Mouse (Mus musculus) midbrain, embryonic 14.5 days (tissue): ENCODE results near the gene Rgs13. TPM values are rescaled to one million over a fixed set of nuclear protein-coding genes. Genes with fewer than 3 reads are reported as not detected.

Experiments used
- ATAC-seq: fragments of 200-750 bp; cut with Nextera tagmentation; 2 replicates; pipeline ENCODE4 v1.8.0; 2017; ENCODE audit warnings: moderate number of reproducible peaks, moderate library complexity; ENCODE audit not compliant: low FRiP score, low TSS enrichment
- DNase-seq: peaks from one replicate; pipeline ENCODE4 v3.0.0-alpha.2; 2015
- H3K27ac ChIP-seq: fragments of 300-500 bp; sonication (generic); replicated peaks from 2 replicates; pipeline ENCODE4 v1.5.1; 2014; ENCODE audit warnings: mild to moderate bottlenecking, low read depth, low read length, moderate library complexity
- H3K27me3 ChIP-seq: fragments of 300-500 bp; sonication (generic); 2 replicates; pipeline ENCODE4 v1.6.1; 2014; ENCODE audit warnings: low read length, control low read depth, mixed read lengths; ENCODE audit not compliant: control insufficient read depth, insufficient read depth
- H3K36me3 ChIP-seq: fragments of 300-500 bp; sonication (generic); 2 replicates; pipeline ENCODE4 v1.6.1; 2014; ENCODE audit warnings: low read length, control low read depth; ENCODE audit not compliant: control insufficient read depth, insufficient read depth
- H3K4me1 ChIP-seq: fragments of 300-500 bp; sonication (generic); 2 replicates; pipeline ENCODE4 v1.6.1; 2014; ENCODE audit warnings: mild to moderate bottlenecking, antibody characterized with exemption, low read length, control low read depth; ENCODE audit not compliant: control insufficient read depth, insufficient read depth
- H3K4me2 ChIP-seq: fragments of 300-500 bp; sonication (generic); 2 replicates; pipeline ENCODE4 v1.6.1; 2014; ENCODE audit warnings: mild to moderate bottlenecking, low read length, moderate library complexity
- H3K4me3 ChIP-seq: fragments of 300-500 bp; sonication (generic); replicated peaks from 2 replicates; pipeline ENCODE4 v1.5.1; 2014; ENCODE audit warnings: low read depth, low read length
- H3K9ac ChIP-seq: fragments of 300-500 bp; sonication (generic); replicated peaks from 2 replicates; pipeline ENCODE4 v1.6.1; 2014; ENCODE audit warnings: mild to moderate bottlenecking, low read length, moderate library complexity
- H3K9me3 ChIP-seq: fragments of 300-500 bp; sonication (generic); 2 replicates; pipeline ENCODE4 v1.6.1; 2016; ENCODE audit warnings: low read length, control low read depth, mixed read lengths; ENCODE audit not compliant: control insufficient read depth
- WGBS: fragments of 180-500 bp; shearing (Covaris S2); extraction: QIAGEN DNeasy Blood & Tissue Kit; methylation state at CpG from one replicate; pipeline ENCODE4 v1.1.7; 2014; 5-methylcytosine and 5-hydroxymethylcytosine counted together
- polyA plus RNA-seq: library from polyadenylated mRNA; unstranded; fragments of >200 nt; fragmentation: Nextera tagmentation; extraction: Ambion mirVana; gene quantifications from 2 replicates; pipeline ENCODE4 v1.2.1, GENCODE M21; 2014

Gene Rgs13
- polyA plus RNA-seq = 1.4 and 1.6 TPM in 2 replicates

DNA sequence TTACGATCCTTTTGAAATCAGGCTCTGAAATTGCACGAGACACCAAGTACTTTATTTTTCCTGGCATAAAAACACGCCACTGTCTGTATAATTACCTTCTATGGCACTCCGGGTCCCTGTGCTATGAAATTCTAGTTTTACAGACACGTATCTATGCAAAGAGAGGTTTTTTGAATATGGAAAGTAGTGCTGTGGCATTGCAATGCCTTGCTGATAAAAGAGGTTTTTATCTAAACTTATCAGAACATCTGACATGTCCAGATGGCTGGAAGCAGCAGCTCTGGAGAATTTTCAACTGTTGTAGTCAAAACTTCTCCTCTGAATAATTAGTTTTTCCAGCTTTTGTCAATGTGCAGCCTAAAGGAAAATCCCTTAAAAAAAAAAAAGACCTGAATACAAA, at the start of gene Rgs13:
Gene Rgs13, minus strand, starts transcription at position 207 of the 400 bp plus-strand sequence.
- peak; percentile 28 for DNase-seq
- no peaks in the 10 kb centered on the region for H3K4me1 ChIP-seq
- no peaks in the 10 kb centered on the region for H3K9me3 ChIP-seq
- no peak within 1 kb of the TSS for H3K27ac ChIP-seq
- H3K9ac ChIP-seq = no peak within 1 kb of the TSS
- WGBS = 20% methylated on average over 5 of the region's 5 CpGs
- H3K4me2 ChIP-seq = no peak within 1 kb of the TSS
- no peaks in the 10 kb centered on the region for H3K27me3 ChIP-seq
- ATAC-seq = no peak
- H3K4me3 ChIP-seq = no peak within 1 kb of the TSS
- no peaks in the 10 kb centered on the region for H3K36me3 ChIP-seq

DNA sequence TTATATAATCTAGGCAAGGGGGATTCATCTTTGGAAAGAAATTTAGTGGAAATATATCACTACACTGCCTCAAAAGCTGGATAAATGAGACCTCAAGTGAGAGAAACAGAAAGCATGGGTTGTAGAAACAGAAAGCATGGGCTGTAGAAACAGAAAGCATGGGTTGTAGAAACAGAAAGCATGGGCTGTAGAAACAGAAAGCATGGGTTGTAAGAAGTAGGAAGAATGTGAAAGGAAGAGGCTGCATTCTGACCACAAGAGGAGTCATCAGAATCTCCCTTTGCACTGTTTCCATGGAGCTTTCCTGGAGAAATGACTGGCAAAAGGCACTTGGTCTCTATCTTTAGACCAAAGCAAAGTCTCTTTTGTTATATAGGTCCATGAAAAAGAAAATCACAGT, 38.1 kb upstream of the Rgs13 start:
- no peaks in the 10 kb centered on the region for H3K27me3 ChIP-seq
- no peak overlapping the region for H3K4me3 ChIP-seq
- H3K9me3 ChIP-seq = no peaks in the 10 kb centered on the region
- no peak overlapping the region for H3K4me2 ChIP-seq
- ATAC-seq (no peak), DNase-seq (no peak)
- no peak overlapping the region for H3K9ac ChIP-seq
- no peaks in the 10 kb centered on the region for H3K4me1 ChIP-seq
- no peak overlapping the region for H3K27ac ChIP-seq
- no peaks in the 10 kb centered on the region for H3K36me3 ChIP-seq

DNA sequence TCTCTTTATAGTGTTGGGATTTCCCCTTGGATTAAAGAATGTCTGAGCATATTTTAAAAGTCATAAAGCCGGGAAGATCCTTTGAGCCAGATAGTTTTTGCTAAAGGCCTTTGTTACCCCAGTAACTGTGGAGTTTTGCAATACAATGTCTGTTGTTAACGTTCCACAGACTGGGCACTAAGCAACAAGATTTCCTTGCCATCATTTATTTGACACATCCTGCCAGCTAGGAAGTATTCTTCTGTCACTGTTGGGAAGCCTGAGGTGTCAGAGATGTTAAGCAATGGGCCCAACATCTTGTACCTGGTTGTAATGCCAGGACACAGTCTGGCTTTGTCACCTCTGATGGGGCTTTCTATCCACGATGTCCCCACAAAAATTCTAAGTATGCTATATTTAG, 33.7 kb upstream of the Rgs13 start:
- WGBS = 48% methylated on average over 3 of the region's 3 CpGs
- no peak overlapping the region for H3K27ac ChIP-seq
- DNase-seq (no peak), ATAC-seq (no peak)
- no peak overlapping the region for H3K4me2 ChIP-seq
- no peaks in the 10 kb centered on the region for H3K36me3 ChIP-seq
- H3K9ac ChIP-seq = no peak overlapping the region
- H3K27me3 ChIP-seq = no peaks in the 10 kb centered on the region
- no peaks in the 10 kb centered on the region for H3K4me1 ChIP-seq
- no peak overlapping the region for H3K4me3 ChIP-seq
- no peaks in the 10 kb centered on the region for H3K9me3 ChIP-seq

DNA sequence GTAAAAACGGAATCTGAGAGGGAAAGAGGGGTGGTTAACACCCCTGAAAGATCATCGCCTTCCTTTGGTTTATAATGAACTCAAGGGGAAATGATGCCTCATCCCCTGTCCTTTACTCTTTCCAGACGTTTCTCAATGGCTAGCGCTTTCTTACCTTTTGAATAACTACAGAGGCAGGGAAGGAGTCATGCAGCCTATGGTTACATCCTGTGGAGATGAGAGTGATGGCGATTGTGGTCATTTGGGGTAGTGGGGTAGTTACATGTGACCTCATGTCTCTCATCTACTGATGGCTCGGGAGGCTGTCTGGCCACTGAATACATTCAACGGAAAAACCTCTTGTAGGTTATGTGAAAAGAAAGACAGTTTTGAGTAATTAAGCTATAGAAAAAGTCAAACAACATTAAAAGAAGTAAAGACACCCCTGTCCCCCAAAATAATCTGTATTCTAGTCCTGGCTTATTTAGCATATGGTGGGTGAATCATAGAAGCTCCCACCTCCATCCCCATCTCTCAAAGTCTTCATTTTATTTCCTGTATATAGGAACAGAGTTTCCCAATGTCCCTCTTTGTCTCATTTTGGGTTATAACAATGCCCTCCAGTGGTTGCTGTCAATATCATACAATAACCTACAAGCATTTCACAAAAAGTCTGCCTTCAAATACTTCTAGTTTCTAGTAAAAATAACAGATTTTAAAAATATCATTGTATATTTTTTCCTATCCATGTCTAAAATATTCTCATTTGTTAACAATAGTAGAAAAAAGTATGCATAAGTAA, 29.3 kb upstream of the Rgs13 start:
- H3K9ac ChIP-seq = no peak overlapping the region
- no peaks in the 10 kb centered on the region for H3K9me3 ChIP-seq
- DNase-seq (no peak), ATAC-seq (no peak)
- H3K4me3 ChIP-seq = no peak overlapping the region
- no peak overlapping the region for H3K27ac ChIP-seq
- no peaks in the 10 kb centered on the region for H3K27me3 ChIP-seq
- no peaks in the 10 kb centered on the region for H3K4me1 ChIP-seq
- H3K36me3 ChIP-seq = no peaks in the 10 kb centered on the region
- 74% methylated on average over 7 of the region's 7 CpGs for WGBS
- H3K4me2 ChIP-seq = no peak overlapping the region

DNA sequence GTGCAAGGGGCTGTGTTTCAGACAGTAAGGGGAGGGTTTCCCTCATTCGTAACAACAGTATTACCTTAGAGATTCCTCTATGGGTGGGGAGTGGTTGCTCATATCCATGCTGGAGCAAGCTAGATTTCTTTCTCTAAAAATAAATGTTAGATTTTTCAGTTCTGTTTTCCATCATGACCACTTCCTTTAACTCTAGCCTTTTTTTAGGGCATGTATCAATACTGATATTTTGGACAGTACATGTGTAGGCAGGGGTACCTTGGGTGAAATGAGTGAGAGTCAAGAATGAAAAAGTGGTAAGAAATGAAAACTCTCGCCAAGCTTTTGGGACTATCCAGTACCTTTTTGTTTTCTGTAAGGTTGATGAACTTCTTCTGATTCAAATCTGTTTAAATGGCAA, 27.6 kb upstream of the Rgs13 start:
- Histone ChIP-seq H3K36me3 (no peaks in the 10 kb centered on the region), H3K4me1 (no peaks in the 10 kb centered on the region), H3K27me3 (no peaks in the 10 kb centered on the region), H3K4me3 (no peak overlapping the region), H3K27ac (no peak overlapping the region), H3K4me2 (no peak overlapping the region), H3K9ac (no peak overlapping the region), H3K9me3 (no peaks in the 10 kb centered on the region)
- ATAC-seq (no peak), DNase-seq (no peak)
- 88% methylated on average over 2 of the region's 2 CpGs for WGBS

DNA sequence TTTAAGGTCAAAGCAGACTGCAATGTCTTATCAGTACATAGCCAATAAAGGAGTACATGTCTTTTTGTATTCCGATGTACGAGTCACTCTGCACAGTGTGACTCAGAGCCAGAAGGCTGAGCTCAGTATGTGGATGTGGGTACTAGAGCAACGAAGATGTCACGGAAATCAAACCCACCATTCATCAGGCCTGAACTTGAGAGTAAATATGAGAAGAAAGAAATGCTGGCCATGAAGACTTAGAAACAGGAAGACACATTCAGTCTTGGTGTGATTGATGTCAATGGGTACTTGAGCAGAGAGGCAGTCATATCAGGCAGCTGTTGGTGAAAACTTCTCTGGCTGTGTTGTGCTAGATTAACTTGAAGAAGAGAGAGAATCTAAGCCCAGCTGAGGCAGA, 25.8 kb upstream of the Rgs13 start:
- no peaks in the 10 kb centered on the region for H3K9me3 ChIP-seq
- H3K27ac ChIP-seq = no peak overlapping the region
- H3K4me3 ChIP-seq = no peak overlapping the region
- no peaks in the 10 kb centered on the region for H3K4me1 ChIP-seq
- H3K9ac ChIP-seq = no peak overlapping the region
- H3K36me3 ChIP-seq = no peaks in the 10 kb centered on the region
- no peak for ATAC-seq
- no peaks in the 10 kb centered on the region for H3K27me3 ChIP-seq
- DNase-seq = no peak
- H3K4me2 ChIP-seq = no peak overlapping the region
- WGBS = 92% methylated on average over 4 of the region's 4 CpGs

DNA sequence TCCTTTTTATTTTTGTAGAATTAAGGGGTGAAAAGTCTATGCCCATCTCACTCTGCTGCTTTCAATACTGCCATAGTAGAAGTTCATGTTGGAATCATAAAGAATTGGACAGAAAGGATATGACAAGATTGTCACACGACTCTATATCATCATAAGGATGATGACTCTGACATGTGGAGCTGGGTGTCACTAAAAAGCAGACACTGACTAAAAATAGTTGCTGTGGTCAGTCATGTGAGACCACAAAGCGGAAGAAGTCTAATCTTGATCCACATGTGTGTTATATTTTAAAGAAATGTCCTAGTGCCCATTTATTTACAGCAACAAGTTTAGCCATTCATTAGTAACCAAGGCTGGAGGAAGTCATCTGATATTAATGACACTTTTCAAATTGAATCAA, 23.3 kb upstream of the Rgs13 start:
- WGBS = 73% methylated on average over 2 of the region's 2 CpGs
- H3K4me1 ChIP-seq = no peaks in the 10 kb centered on the region
- H3K4me2 ChIP-seq = no peak overlapping the region

DNA sequence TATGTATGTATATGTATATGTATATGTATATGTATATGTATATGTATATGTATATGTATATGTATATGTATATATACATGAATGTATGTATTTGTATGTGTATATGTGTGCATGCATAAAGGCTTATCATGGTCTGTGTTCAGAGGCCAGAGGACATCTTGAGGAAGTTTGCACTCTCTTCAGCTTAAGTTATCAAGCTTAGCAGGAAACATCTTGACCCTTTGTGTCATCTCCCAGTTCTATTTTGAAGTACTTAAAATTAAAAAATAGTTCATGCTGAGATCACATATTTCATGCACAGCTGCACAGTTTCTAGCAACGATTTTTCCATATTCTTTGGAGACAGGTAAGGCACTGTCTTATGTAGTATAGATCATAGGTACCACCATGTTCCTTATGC, 22.4 kb upstream of the Rgs13 start:
- ATAC-seq (no peak), DNase-seq (no peak)
- H3K27me3 ChIP-seq = no peaks in the 10 kb centered on the region
- H3K4me2 ChIP-seq = no peak overlapping the region
- H3K27ac ChIP-seq = no peak overlapping the region
- no peaks in the 10 kb centered on the region for H3K9me3 ChIP-seq
- H3K4me3 ChIP-seq = no peak overlapping the region
- H3K4me1 ChIP-seq = no peaks in the 10 kb centered on the region
- WGBS = 82% methylated on average over 1 of the region's 1 CpGs
- no peaks in the 10 kb centered on the region for H3K36me3 ChIP-seq
- H3K9ac ChIP-seq = no peak overlapping the region

More for the DNA sequence above, 23.3 kb upstream of the Rgs13 start:
- DNase-seq = no peak
- Histone ChIP-seq H3K9ac (no peak overlapping the region), H3K27me3 (no peaks in the 10 kb centered on the region), H3K4me3 (no peak overlapping the region), H3K27ac (no peak overlapping the region), H3K9me3 (no peaks in the 10 kb centered on the region), H3K36me3 (no peaks in the 10 kb centered on the region)
- ATAC-seq = no peak

DNA sequence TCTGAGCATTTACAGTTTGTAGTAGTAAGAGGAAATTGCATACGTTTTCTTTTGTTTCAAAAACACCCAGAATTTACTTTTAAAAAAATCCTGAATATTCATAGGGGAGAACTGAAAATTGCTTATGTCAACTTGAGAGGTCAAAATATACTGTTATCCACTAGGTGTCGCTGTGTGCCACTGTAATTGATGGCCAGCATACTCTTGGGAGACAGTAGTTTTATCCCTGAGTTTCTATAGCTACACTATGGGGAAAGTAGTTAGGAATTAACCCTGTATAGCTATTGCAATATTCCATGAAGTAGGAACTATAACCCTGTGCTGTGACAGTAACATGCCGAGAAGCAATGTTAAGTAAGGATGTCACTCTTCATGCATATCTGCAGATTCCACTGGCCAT, 20.5 kb upstream of the Rgs13 start:
- Histone ChIP-seq H3K9ac (no peak overlapping the region), H3K4me2 (no peak overlapping the region), H3K4me1 (no peaks in the 10 kb centered on the region), H3K36me3 (no peaks in the 10 kb centered on the region), H3K27me3 (no peaks in the 10 kb centered on the region), H3K27ac (no peak overlapping the region), H3K4me3 (no peak overlapping the region), H3K9me3 (no peaks in the 10 kb centered on the region)
- peak; percentile 78 for DNase-seq
- peak; percentile 27; the same call in 1 of the 2 replicates for ATAC-seq
- 27% methylated on average over 3 of the region's 3 CpGs for WGBS
